Mouse (Mus musculus) liver, embryonic 14.5 days (tissue): ENCODE data around the gene Trim54. TPM values are rescaled to one million over a fixed set of nuclear protein-coding genes. Genes with fewer than 3 reads are reported as not detected.

ENCODE experiments used
- ATAC-seq: fragments of 200-750 bp; cut with Nextera tagmentation; 2 replicates; pipeline ENCODE4 v1.8.0; 2017; ENCODE audit warnings: moderate number of reproducible peaks, mild to moderate bottlenecking, moderate library complexity; ENCODE audit not compliant: insufficient read depth
- DNase-seq, 3 experiments: peaks; one replicate each; pipeline ENCODE4 v3.0.0-alpha.2; 2012 to 2013; ENCODE audit warnings: low read depth in 3 of 3, low spot score in 3 of 3
- H3K27ac ChIP-seq: fragments of 300-500 bp; sonication (generic); 2 replicates; pipeline ENCODE4 v1.5.1; 2014; ENCODE audit warnings: moderate library complexity, mild to moderate bottlenecking, control low read depth, inconsistent platforms
- H3K27me3 ChIP-seq: fragments of 300-500 bp; sonication (generic); 2 replicates; pipeline ENCODE4 v1.6.1; 2014; ENCODE audit warnings: mild to moderate bottlenecking, low read length, moderate library complexity; ENCODE audit not compliant: control insufficient read depth, insufficient read depth
- H3K36me3 ChIP-seq: fragments of 300-500 bp; sonication (generic); replicated peaks from 2 replicates; pipeline ENCODE4 v1.6.1; 2014; ENCODE audit warnings: low read depth; ENCODE audit not compliant: control insufficient read depth, insufficient read depth
- H3K4me1 ChIP-seq, 2 experiments: fragments of 200-500 bp in 1 of 2; fragments of 300-500 bp in 1 of 2; sonication (generic) in 1 of 2; replicated peaks; 2 replicates each; pipeline ENCODE4 v1.6.1; 2012 to 2014; ENCODE audit warnings: antibody characterized with exemption in 1 of 2, inconsistent platforms in 1 of 2, low read length in 1 of 2; ENCODE audit not compliant: control insufficient read depth in 2 of 2, insufficient read depth in 2 of 2
- H3K4me2 ChIP-seq: fragments of 300-500 bp; sonication (generic); 2 replicates; pipeline ENCODE4 v1.6.1; 2014; ENCODE audit warnings: low read depth, mild to moderate bottlenecking, control low read depth, moderate library complexity
- H3K4me3 ChIP-seq, 2 experiments: fragments of 200-500 bp in 1 of 2; fragments of 300-500 bp in 1 of 2; sonication (generic) in 1 of 2; 2 replicates each; pipeline ENCODE4 v1.5.1; 2012 to 2014; ENCODE audit warnings: low read depth in 2 of 2, low read length in 2 of 2, mild to moderate bottlenecking in 2 of 2, control low read depth in 1 of 2, inconsistent platforms in 1 of 2, moderate library complexity in 1 of 2; ENCODE audit not compliant: insufficient read depth in 1 of 2
- H3K9ac ChIP-seq: fragments of 300-500 bp; sonication (generic); replicated peaks from 2 replicates; pipeline ENCODE4 v1.6.1; 2014; ENCODE audit warnings: mild to moderate bottlenecking, control low read depth, moderate library complexity
- H3K9me3 ChIP-seq: fragments of 300-500 bp; sonication (generic); 2 replicates; pipeline ENCODE4 v1.6.1; 2016; ENCODE audit warnings: low read length, mixed read lengths; ENCODE audit not compliant: control insufficient read depth
- CTCF ChIP-seq: IDR thresholded peaks from 2 replicates; pipeline ENCODE4 v1.5.1; 2016; ENCODE audit warnings: antibody characterized with exemption, low read depth, control low read depth
- EP300 ChIP-seq: IDR thresholded peaks from 2 replicates; pipeline ENCODE4 v1.6.1; 2016; ENCODE audit warnings: antibody characterized with exemption, low read depth
- WGBS: fragments of 180-500 bp; shearing (Covaris S2); extraction: QIAGEN DNeasy Blood & Tissue Kit; methylation state at CpG from one replicate; pipeline ENCODE4 v1.1.7; 2014; ENCODE audit not compliant: insufficient replicate concordance; 5-methylcytosine and 5-hydroxymethylcytosine counted together
- polyA plus RNA-seq, 2 experiments: library from polyadenylated mRNA; depleted of rRNA in 1 of 2; stranded (reverse) in 1 of 2; unstranded in 1 of 2; fragments of >200 nt; fragmentation: Nextera tagmentation in 1 of 2; extraction: Ambion mirVana in 1 of 2; gene quantifications; 2 replicates each; pipeline versions ENCODE4 v1.2.1 to v1.2.3; 2012 to 2014

Gene Trim54
- polyA plus RNA-seq, 2 experiments = not detected

DNA sequence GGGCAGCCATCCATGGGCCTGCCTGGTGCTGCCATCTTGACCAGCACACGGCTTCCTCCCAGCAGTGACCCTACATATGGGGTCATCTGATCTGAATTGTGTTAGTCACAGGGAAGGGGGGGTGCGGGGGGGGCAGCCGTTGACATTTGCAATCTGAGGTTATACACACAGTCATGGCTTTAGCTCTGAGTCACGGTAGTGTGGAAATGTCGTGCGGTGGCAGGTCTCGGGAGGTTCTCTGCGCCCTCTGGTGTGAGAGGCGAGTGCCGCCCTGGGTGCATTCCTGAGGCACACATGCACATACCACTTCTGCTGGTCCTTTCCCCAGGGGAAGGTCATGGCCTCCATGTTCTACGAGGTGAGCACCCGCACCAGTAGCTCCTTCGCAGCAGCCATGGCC is 40.2 kb upstream of the Trim54 start:
- no peak overlapping the region for H3K4me3 ChIP-seq
- WGBS = 86% methylated on average over 13 of the region's 13 CpGs
- ATAC-seq (no peak), DNase-seq (no peak)
- no peak overlapping the region for H3K4me2 ChIP-seq
- H3K9ac ChIP-seq = no peak overlapping the region
- H3K4me1 ChIP-seq = no peaks in the 10 kb centered on the region
- H3K36me3 ChIP-seq = peaks cover 26% of the 10 kb centered on the region
- H3K9me3 ChIP-seq = no peaks in the 10 kb centered on the region
- TF ChIP-seq EP300 (no peak), CTCF (0 out of 2 replicates have a peak, but pooled peaks have one; percentile 7)
- H3K27ac ChIP-seq = no peak overlapping the region
- no peaks in the 10 kb centered on the region for H3K27me3 ChIP-seq

DNA sequence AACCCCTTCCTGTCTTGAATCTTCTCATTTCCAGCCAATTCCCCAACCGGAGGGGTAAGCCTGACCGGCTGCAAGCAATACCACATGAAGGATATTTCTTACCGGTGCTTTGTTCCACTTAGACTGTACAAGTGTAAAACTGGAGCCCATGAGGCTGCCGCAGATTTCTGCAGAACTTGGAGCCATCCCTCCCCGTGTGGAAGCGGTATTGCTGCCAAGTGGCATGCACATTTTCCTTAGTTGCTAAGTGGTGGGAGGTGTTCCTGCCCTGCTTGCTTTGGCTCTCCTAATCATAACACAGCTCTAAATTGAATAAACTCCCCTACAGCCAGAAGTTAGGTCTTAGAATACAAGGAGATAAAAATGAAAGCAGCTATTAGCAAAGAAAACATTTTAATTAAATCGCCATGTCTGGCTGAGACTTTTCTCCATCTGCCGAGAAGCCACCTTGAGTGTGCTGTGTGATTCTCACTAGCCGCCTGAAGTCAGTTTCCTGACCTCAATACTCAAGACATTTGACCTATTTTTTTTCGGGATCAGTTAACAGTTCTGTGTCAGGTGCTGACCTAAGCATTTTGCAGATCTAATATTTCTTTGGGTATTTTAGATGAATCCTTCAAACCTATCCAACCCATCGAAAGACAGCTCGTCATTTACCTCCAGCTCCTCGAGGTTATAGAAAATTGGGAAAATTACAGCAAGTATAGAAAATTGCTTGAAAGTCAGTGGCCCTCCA is 36.3 kb upstream of the Trim54 start:
- Histone ChIP-seq H3K9ac (no peak overlapping the region), H3K4me3 (no peak overlapping the region), H3K36me3 (peaks cover 6% of the 10 kb centered on the region), H3K27me3 (no peaks in the 10 kb centered on the region), H3K27ac (no peak overlapping the region), H3K9me3 (no peaks in the 10 kb centered on the region), H3K4me2 (no peak overlapping the region), H3K4me1 (peaks cover 0 to 7% of the 10 kb centered on the region in 2 experiments; a peak in 2 of 4 replicates)
- 67% methylated on average over 13 of the region's 13 CpGs for WGBS
- no peak for DNase-seq
- no peak for TF ChIP-seq CTCF
- no peak for TF ChIP-seq EP300
- ATAC-seq = no peak

DNA sequence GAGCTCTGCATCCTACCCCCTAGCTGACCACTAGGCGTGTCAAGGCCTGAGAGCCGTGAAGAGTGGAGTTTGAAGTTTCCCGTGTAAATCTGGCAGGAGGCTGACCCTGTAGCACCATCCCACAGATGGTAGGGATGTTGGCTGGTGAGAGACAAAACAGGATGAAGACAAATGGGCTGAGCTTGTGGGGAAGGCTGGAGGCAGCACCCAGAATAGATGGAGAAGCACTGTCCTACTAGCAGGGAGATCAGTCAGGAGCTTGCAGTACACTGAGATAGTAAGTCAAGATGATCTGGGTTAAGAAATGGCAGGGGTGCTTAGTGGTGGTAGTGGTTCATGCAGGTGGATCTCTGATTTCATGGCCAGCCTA is 35.7 kb upstream of the Trim54 start:
- Histone ChIP-seq H3K9me3 (no peaks in the 10 kb centered on the region), H3K4me2 (no peak overlapping the region), H3K4me1 (peaks cover 0 to 7% of the 10 kb centered on the region in 2 experiments; a peak in 2 of 4 replicates), H3K9ac (no peak overlapping the region), H3K4me3 (no peak overlapping the region), H3K27me3 (no peaks in the 10 kb centered on the region), H3K27ac (no peak overlapping the region), H3K36me3 (peaks cover 3% of the 10 kb centered on the region; the same call in 1 of the 2 replicates)
- ATAC-seq = no peak
- TF ChIP-seq EP300 (no peak), CTCF (no peak)
- WGBS = 45% methylated on average over 3 of the region's 3 CpGs
- DNase-seq = no peak

- H3K4me2 ChIP-seq = no peak overlapping the region
- peaks cover under 1% of the 10 kb centered on the region; the same call in 1 of the 2 replicates for H3K36me3 ChIP-seq
- TF ChIP-seq CTCF = peak; percentile 90
- TF ChIP-seq EP300 = no peak
- H3K4me3 ChIP-seq = no peak overlapping the region
- H3K27me3 ChIP-seq = peaks cover 3% of the 10 kb centered on the region; the same call in 1 of the 2 replicates
- no peak overlapping the region for H3K27ac ChIP-seq
- H3K9ac ChIP-seq = no peak overlapping the region
- 52% methylated on average over 3 of the region's 3 CpGs for WGBS
- 0 out of 2 replicates have a peak, but pooled peaks have one; percentile 38 for ATAC-seq
- H3K9me3 ChIP-seq = no peaks in the 10 kb centered on the region
- peaks cover 0 to 7% of the 10 kb centered on the region in 2 experiments; a peak in 2 of 4 replicates for H3K4me1 ChIP-seq
- no peak for DNase-seq
Observed at GRCm38 (mm10) chr5:31081386-31081785, 35.1 kb upstream of the Trim54 start.

- H3K4me3 ChIP-seq = no peak overlapping the region
- no peak for TF ChIP-seq EP300
- TF ChIP-seq CTCF = peak; percentile 82
Observed at GRCm38 (mm10) chr5:31082355-31082754, 34.2 kb upstream of the Trim54 start.

More at GRCm38 (mm10) chr5:31082355-31082754, 34.2 kb upstream of the Trim54 start:
- H3K36me3 ChIP-seq = no peaks in the 10 kb centered on the region; the same call in 1 of the 2 replicates
- 11% methylated on average over 5 of the region's 5 CpGs for WGBS
- DNase-seq (no peak), ATAC-seq (no peak)
- H3K4me1 ChIP-seq = peaks cover 0 to 7% of the 10 kb centered on the region in 2 experiments; a peak in 2 of 4 replicates
- H3K27me3 ChIP-seq = peaks cover 3% of the 10 kb centered on the region; the same call in 1 of the 2 replicates
- no peak overlapping the region for H3K27ac ChIP-seq
- H3K9ac ChIP-seq = no peak overlapping the region
- no peak overlapping the region for H3K4me2 ChIP-seq
- no peaks in the 10 kb centered on the region for H3K9me3 ChIP-seq
